Mouse (Mus musculus) ES-E14 (cell line): Measurements from ENCODE around the gene Cttn.

Experiments used
- MAFK ChIP-seq: IDR thresholded peaks from 2 replicates; pipeline ENCODE4 v1.6.1; 2014; ENCODE audit warnings: mild to moderate bottlenecking, low read depth, low read length, inconsistent platforms; ENCODE audit not compliant: insufficient read depth
- ZC3H11A ChIP-seq: IDR thresholded peaks from 2 replicates; pipeline ENCODE4 v1.6.1; 2012; ENCODE audit warnings: low read depth, mild to moderate bottlenecking, inconsistent platforms, low read length, borderline replicate concordance

DNA sequence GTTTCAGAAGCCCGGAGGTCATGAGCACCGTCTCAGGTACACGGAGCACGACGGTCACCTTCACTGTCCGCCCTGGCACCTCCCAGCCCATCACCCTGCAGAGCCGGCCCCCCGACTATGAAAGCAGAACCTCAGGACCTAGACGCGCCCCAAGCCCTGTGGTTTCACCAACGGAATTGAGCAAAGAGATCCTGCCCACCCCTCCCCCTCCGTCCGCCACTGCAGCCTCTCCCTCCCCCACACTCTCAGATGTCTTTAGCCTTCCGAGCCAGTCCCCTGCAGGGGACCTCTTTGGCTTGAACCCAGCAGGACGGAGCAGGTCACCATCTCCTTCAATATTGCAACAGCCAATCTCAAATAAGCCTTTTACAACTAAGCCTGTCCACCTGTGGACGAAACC is 50.3 kb downstream of the Cttn start:
- no peak for TF ChIP-seq ZC3H11A
- TF ChIP-seq MAFK = no peak
